In genomic region chr17:78588250-78588649, GRCm38 (mm10) we compare ENCODE assay signal across 9 mouse cellular contexts.
A peak's percentile ranks its signal among the peaks of the same experiment; 100 is the strongest.
DNase-seq lines count a peak whose midpoint lies in the region; ATAC-seq lines count a peak whose summit lies in the region.
"Had no signal": no experiment of that assay in that cellular context is flagged by ENCODE, and none has a peak within 500 bp of the region (broad histone marks: within the 10 kb centered on the region; RNA-seq: fewer than 3 reads in every experiment).

No protein-coding gene starts in this region.

- no peak overlapping the region for H3K4me2 ChIP-seq in forebrain, embryonic 16.5 days (ENCODE audit: low read length)
- no peak overlapping the region for H3K4me2 ChIP-seq in hindbrain, embryonic 16.5 days (ENCODE audit: low read length)
- H3K4me2 ChIP-seq in limb, embryonic 15.5 days, result no peak overlapping the region
- H3K4me2 ChIP-seq in intestine, embryonic 15.5 days (replicated peaks), result no peak overlapping the region

- H3K4me3 ChIP-seq in forebrain, embryonic 16.5 days (replicated peaks; ENCODE audit: low read length), result no peak overlapping the region
- H3K4me3 ChIP-seq in hindbrain, embryonic 16.5 days (ENCODE audit: low read length), result no peak overlapping the region
- H3K4me3 ChIP-seq in limb, embryonic 15.5 days, result no peak overlapping the region
- H3K4me3 ChIP-seq in intestine, embryonic 15.5 days (replicated peaks), result no peak overlapping the region
- H3K4me3 ChIP-seq: heart, embryonic 13.5 days had no signal

- H3K27me3 ChIP-seq in forebrain, embryonic 16.5 days (replicated peaks; ENCODE audit: control insufficient read depth, insufficient read depth, low read length), result no peaks in the 10 kb centered on the region
- no peaks in the 10 kb centered on the region for H3K27me3 ChIP-seq in hindbrain, embryonic 16.5 days (replicated peaks; ENCODE audit: control insufficient read depth, insufficient read depth, low read length)
- no peaks in the 10 kb centered on the region for H3K27me3 ChIP-seq in limb, embryonic 15.5 days
- H3K27me3 ChIP-seq in intestine, embryonic 15.5 days (replicated peaks), result no peaks in the 10 kb centered on the region

- H3K4me1 ChIP-seq in forebrain, embryonic 16.5 days (replicated peaks; ENCODE audit: control insufficient read depth, insufficient read depth, low read length), result peaks cover 6% of the 10 kb centered on the region; the same call in 1 of the 2 replicates
- H3K4me1 ChIP-seq in hindbrain, embryonic 16.5 days (ENCODE audit: control insufficient read depth, insufficient read depth, low read depth, low read length), result no peaks in the 10 kb centered on the region
- H3K4me1 ChIP-seq in limb, embryonic 15.5 days, result peaks cover 13% of the 10 kb centered on the region
- H3K4me1 ChIP-seq in intestine, embryonic 15.5 days (replicated peaks), result 0 out of 2 replicates have a peak, but pooled peaks cover 4% of the 10 kb centered on the region

- ATAC-seq in forebrain, embryonic 16.5 days, result peak; percentile 92
- ATAC-seq in hindbrain, embryonic 16.5 days, result peak; percentile 91
- peak; percentile 56; the same call in 1 of the 2 replicates for ATAC-seq in limb, embryonic 15.5 days (ENCODE audit: insufficient number of reproducible peaks, low FRiP score, low TSS enrichment, low read depth)
- no peak for ATAC-seq in intestine, embryonic 15.5 days

- H3K36me3 ChIP-seq in forebrain, embryonic 16.5 days (ENCODE audit: control insufficient read depth, insufficient read depth), result no peaks in the 10 kb centered on the region
- H3K36me3 ChIP-seq in hindbrain, embryonic 16.5 days (ENCODE audit: control insufficient read depth, insufficient read depth, low read length), result no peaks in the 10 kb centered on the region
- no peaks in the 10 kb centered on the region for H3K36me3 ChIP-seq in limb, embryonic 15.5 days
- H3K36me3 ChIP-seq in intestine, embryonic 15.5 days, result no peaks in the 10 kb centered on the region
- H3K36me3 ChIP-seq: heart, embryonic 13.5 days had no signal

- H3K27ac ChIP-seq in forebrain, embryonic 16.5 days (ENCODE audit: low read length), result no peak overlapping the region
- no peak overlapping the region for H3K27ac ChIP-seq in hindbrain, embryonic 16.5 days (ENCODE audit: low read depth, low read length)
- no peak overlapping the region for H3K27ac ChIP-seq in limb, embryonic 15.5 days
- no peak overlapping the region for H3K27ac ChIP-seq in intestine, embryonic 15.5 days
- H3K27ac ChIP-seq: heart, embryonic 13.5 days had no signal

- no peak overlapping the region for H3K9ac ChIP-seq in forebrain, embryonic 16.5 days (replicated peaks; ENCODE audit: low read depth, low read length)
- H3K9ac ChIP-seq in hindbrain, embryonic 16.5 days (ENCODE audit: low read depth, low read length), result no peak overlapping the region
- no peak overlapping the region for H3K9ac ChIP-seq in limb, embryonic 15.5 days
- no peak overlapping the region for H3K9ac ChIP-seq in intestine, embryonic 15.5 days
- H3K9ac ChIP-seq: heart, embryonic 13.5 days had no signal

- WGBS in forebrain, embryonic 16.5 days, result 65% methylated on average over 8 of the region's 8 CpGs
- WGBS in hindbrain, embryonic 16.5 days, result 65% methylated on average over 8 of the region's 8 CpGs
- WGBS in limb, embryonic 15.5 days, result 54% methylated on average over 8 of the region's 8 CpGs
- 90% methylated on average over 8 of the region's 8 CpGs for WGBS in intestine, embryonic 15.5 days

- no peaks in the 10 kb centered on the region for H3K9me3 ChIP-seq in forebrain, embryonic 16.5 days (ENCODE audit: control insufficient read depth, low read length)
- no peaks in the 10 kb centered on the region for H3K9me3 ChIP-seq in hindbrain, embryonic 16.5 days (ENCODE audit: control insufficient read depth, low read length)
- no peaks in the 10 kb centered on the region for H3K9me3 ChIP-seq in limb, embryonic 15.5 days
- H3K9me3 ChIP-seq in intestine, embryonic 15.5 days, result no peaks in the 10 kb centered on the region
- H3K9me3 ChIP-seq: heart, embryonic 13.5 days had no signal

- peak; percentile 50 for DNase-seq in NIH3T3 (ENCODE audit: low read depth)
- DNase-seq in adrenal gland, postnatal 14 days, result peak; percentile 80
- no peak for DNase-seq in yolk sac, embryonic 10.5 days (ENCODE audit: low spot score)
- DNase-seq in spleen, postnatal 36 days (ENCODE audit: low spot score in 2 of 2), result no peak

Comparison
In these comparisons a context has a peak if more than half of its experiments do, and no peak if none do; other contexts are left out.
1. DNase-seq: peak in NIH3T3 (single experiment) and adrenal gland, postnatal 14 days (single experiment); none in yolk sac, embryonic 10.5 days (single experiment) and spleen, postnatal 36 days (0 of 2).